Mouse (Mus musculus) intestine, embryonic 14.5 days (tissue): ENCODE measurements around the gene Kalrn. TPM values are rescaled to one million over a fixed set of nuclear protein-coding genes. Genes with fewer than 3 reads are reported as not detected.

Experiments used
- ATAC-seq: fragments of 200-750 bp; cut with Nextera tagmentation; replicated peaks from 2 replicates; pipeline ENCODE4 v1.8.0; 2017; ENCODE audit warnings: low read depth, moderate number of reproducible peaks, moderate TSS enrichment, moderate library complexity; ENCODE audit not compliant: low FRiP score, low TSS enrichment
- DNase-seq: peaks from one replicate; pipeline ENCODE4 v3.0.0-alpha.2; 2018; ENCODE audit warnings: low spot score
- H3K27ac ChIP-seq: fragments of 300-500 bp; sonication (generic); 2 replicates; pipeline ENCODE4 v1.5.1; 2014; ENCODE audit warnings: low read depth, mild to moderate bottlenecking, control low read depth
- H3K27me3 ChIP-seq: fragments of 300-500 bp; sonication (generic); replicated peaks from 2 replicates; pipeline ENCODE4 v1.6.1; 2014; ENCODE audit warnings: low read length, control low read depth; ENCODE audit not compliant: control insufficient read depth, insufficient read depth
- H3K36me3 ChIP-seq: fragments of 300-500 bp; sonication (generic); 2 replicates; pipeline ENCODE4 v1.6.1; 2014; ENCODE audit warnings: low read length, control low read depth; ENCODE audit not compliant: control insufficient read depth, insufficient read depth
- H3K4me1 ChIP-seq: fragments of 300-500 bp; sonication (generic); replicated peaks from 2 replicates; pipeline ENCODE4 v1.6.1; 2014; ENCODE audit warnings: low read length, control low read depth, mixed read lengths; ENCODE audit not compliant: control insufficient read depth, insufficient read depth
- H3K4me2 ChIP-seq: fragments of 300-500 bp; sonication (generic); 2 replicates; pipeline ENCODE4 v1.6.1; 2014; ENCODE audit warnings: low read length
- H3K4me3 ChIP-seq: fragments of 300-500 bp; sonication (generic); 2 replicates; pipeline ENCODE4 v1.5.1; 2014; ENCODE audit warnings: low read depth, low read length, control low read depth, mixed read lengths
- H3K9ac ChIP-seq: fragments of 300-500 bp; sonication (generic); 2 replicates; pipeline ENCODE4 v1.6.1; 2014; ENCODE audit warnings: mild to moderate bottlenecking, low read length
- H3K9me3 ChIP-seq: fragments of 300-500 bp; sonication (generic); 2 replicates; pipeline ENCODE4 v1.6.1; 2016; ENCODE audit warnings: low read length, control low read depth; ENCODE audit not compliant: control insufficient read depth
- WGBS: fragments of 180-500 bp; shearing (Covaris S2); extraction: QIAGEN DNeasy Blood & Tissue Kit; methylation state at CpG from one replicate; pipeline ENCODE4 v1.1.7; 2014; 5-methylcytosine and 5-hydroxymethylcytosine counted together
- polyA plus RNA-seq: library from polyadenylated mRNA; unstranded; fragments of >200 nt; fragmentation: Nextera tagmentation; extraction: Ambion mirVana; gene quantifications from 2 replicates; pipeline ENCODE4 v1.2.1, GENCODE M21; 2014

The Kalrn gene
- polyA plus RNA-seq, 1 experiment from 2014 or later: 20.1 TPM

DNA sequence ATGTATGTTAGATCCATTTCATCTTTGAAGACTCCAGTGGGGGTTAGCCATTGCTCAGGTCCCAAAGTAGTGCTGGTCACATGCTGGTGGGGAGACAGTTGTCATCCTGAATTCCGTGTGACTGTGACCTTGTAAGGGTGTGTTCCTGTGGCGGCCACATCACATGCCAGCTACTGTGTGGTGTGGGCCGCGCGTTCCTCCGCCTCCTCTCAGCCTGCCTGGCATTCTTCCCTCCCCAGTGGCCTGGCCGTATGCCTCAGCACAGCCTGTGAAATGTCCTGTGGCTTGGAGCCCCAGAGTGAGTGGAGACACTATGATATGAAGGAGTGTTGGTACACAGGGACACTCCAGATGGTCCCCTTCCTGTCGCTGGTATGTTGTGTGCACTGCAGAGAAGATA lies 635.8 kb downstream of the Kalrn start:
- H3K4me2 ChIP-seq: no peak overlapping the region
- no peak overlapping the region for H3K4me3 ChIP-seq
- H3K9me3 ChIP-seq: no peaks in the 10 kb centered on the region
- no peaks in the 10 kb centered on the region for H3K36me3 ChIP-seq
- H3K27me3 ChIP-seq: no peaks in the 10 kb centered on the region
- H3K9ac ChIP-seq: no peak overlapping the region
- ATAC-seq (no peak), DNase-seq (no peak)
- H3K27ac ChIP-seq: no peak overlapping the region
- 78% methylated on average over 8 of the region's 8 CpGs for WGBS
- H3K4me1 ChIP-seq: peaks cover 52% of the 10 kb centered on the region

DNA sequence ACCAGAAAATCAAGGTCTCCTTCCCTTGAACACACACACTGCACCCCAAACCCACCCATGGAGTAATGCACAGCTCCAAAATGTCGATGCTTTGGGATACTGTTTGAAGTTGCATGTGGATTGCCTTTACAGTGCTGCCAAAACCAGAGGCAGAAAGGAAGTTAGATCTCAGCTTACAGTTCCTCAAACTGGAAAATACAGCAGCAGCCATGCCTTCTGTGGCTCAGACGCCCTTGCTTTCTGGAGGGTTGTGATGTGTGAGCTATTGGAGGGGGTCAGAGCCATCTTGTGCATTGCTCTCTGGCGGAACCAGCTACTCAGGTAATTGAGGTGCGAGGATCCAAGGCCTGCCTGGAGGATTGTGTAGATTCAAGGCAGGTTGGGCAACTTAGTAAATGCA lies 636.4 kb downstream of the Kalrn start:
- DNase-seq (no peak), ATAC-seq (no peak)
- Histone ChIP-seq H3K9me3 (no peaks in the 10 kb centered on the region), H3K4me1 (peaks cover 45% of the 10 kb centered on the region), H3K9ac (no peak overlapping the region), H3K27ac (no peak overlapping the region), H3K27me3 (no peaks in the 10 kb centered on the region), H3K4me3 (no peak overlapping the region), H3K4me2 (no peak overlapping the region), H3K36me3 (no peaks in the 10 kb centered on the region)
- WGBS: 90% methylated on average over 4 of the region's 4 CpGs

DNA sequence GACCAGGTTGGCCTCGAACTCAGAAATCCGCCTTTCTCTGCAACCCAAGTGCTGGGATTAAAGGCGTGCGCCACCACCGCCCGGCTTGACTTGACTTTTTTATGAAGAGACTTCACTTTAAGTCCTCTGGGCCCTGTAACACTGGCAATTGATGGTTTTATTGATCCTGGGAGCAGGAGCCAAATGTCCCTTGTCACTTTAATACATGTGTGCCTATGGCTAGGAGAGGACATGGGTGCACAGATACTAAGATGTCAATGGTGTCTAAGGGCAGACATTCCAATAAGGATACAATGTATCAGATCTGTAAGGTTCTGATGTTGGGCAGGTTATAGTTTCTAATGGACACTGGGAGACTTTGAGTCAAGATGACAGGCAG lies 637.9 kb downstream of the Kalrn start:
- H3K9ac ChIP-seq: no peak overlapping the region
- no peak overlapping the region for H3K4me2 ChIP-seq
- no peak for ATAC-seq
- H3K9me3 ChIP-seq: no peaks in the 10 kb centered on the region
- peaks cover 31% of the 10 kb centered on the region for H3K4me1 ChIP-seq
- H3K4me3 ChIP-seq: no peak overlapping the region
- H3K36me3 ChIP-seq: no peaks in the 10 kb centered on the region
- DNase-seq: no peak
- H3K27me3 ChIP-seq: no peaks in the 10 kb centered on the region
- no peak overlapping the region for H3K27ac ChIP-seq
- WGBS: 93% methylated on average over 6 of the region's 6 CpGs

DNA sequence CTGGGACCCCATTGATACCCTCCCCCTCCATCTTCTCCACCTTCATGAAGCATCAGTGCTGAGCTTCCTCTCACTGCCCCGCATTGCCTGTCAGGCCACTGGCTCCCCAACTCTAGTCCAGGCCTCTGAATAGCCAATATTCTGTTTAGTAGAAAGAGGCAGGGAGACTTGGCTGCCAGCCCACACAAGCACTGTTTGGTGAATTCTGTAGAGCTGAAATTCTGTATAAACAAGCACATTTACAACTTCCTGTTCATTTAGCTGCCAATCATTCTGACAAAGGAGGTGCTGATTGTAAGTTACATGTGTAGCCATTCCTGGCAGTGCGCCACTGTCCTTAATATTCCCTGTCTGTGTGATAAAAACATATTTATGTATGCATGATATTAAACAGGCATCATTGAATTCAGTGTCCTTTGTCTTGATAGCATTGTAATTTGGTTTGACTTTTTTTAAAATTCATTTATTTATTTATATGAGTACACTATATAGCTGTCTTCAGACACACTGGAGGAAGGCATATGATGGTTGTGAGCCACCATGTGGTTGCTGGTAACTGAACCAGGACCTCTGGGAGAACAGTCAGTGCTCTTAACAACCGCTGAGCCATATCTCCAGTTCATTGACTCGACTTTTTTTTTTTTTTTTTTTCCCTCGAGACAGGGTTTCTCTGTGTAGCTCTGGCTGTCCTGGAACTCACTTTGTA lies 638.5 kb downstream of the Kalrn start:
- H3K4me3 ChIP-seq: no peak overlapping the region
- no peak overlapping the region for H3K4me2 ChIP-seq
- WGBS: 52% methylated on average over 5 of the region's 5 CpGs
- H3K36me3 ChIP-seq: no peaks in the 10 kb centered on the region
- H3K4me1 ChIP-seq: peaks cover 26% of the 10 kb centered on the region
- peak overlapping the region; percentile 72 for H3K27ac ChIP-seq
- DNase-seq (no peak), ATAC-seq (no peak)
- H3K9ac ChIP-seq: no peak overlapping the region
- H3K9me3 ChIP-seq: no peaks in the 10 kb centered on the region
- H3K27me3 ChIP-seq: no peaks in the 10 kb centered on the region

DNA sequence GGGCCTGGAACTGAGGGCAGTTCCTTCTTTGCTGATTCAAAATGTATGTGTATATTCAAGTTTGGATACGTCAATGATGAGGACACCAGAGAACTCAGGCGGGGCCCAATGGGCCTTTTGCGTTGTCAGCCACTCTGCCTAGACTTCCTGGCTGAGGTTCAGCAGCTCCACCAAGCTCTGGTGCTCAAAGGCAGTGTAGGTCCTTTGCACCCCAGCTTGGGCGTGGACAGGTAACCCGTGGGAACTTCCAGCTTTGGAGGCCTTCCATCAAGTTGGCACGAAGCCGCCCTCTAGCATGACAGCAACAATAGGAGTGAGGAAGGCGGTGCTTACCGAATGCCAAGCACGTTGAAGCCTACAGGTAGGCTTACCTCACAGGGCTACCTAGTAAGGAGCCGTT lies 639.9 kb downstream of the Kalrn start:
- H3K9ac ChIP-seq: no peak overlapping the region
- WGBS: 91% methylated on average over 11 of the region's 11 CpGs
- H3K9me3 ChIP-seq: no peaks in the 10 kb centered on the region
- no peak overlapping the region for H3K27ac ChIP-seq
- H3K4me2 ChIP-seq: no peak overlapping the region
- H3K4me3 ChIP-seq: no peak overlapping the region
- no peaks in the 10 kb centered on the region for H3K27me3 ChIP-seq
- DNase-seq (no peak), ATAC-seq (no peak)
- H3K36me3 ChIP-seq: no peaks in the 10 kb centered on the region
- H3K4me1 ChIP-seq: peaks cover 22% of the 10 kb centered on the region

DNA sequence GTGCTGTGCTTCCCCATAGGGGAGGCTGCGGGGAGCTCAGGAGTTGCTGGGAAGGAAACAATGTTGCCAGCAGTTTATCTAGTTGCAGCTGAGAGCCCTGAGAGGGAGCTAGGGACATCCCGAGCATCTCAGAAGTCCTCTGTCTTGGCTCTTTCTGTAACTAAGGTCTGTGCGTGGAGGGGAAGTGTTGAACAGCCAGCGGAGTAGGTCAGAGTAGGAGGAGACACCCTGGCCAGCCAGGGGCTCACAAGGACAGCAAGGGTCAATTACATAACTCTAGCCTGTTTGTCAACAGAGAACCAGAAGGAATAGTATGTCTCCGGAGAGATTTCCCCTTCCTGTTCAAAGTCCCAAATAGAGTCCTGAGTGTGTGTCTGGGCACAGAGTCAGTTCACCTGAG lies 641.2 kb downstream of the Kalrn start:
- Histone ChIP-seq H3K4me1 (peaks cover 25% of the 10 kb centered on the region), H3K4me2 (no peak overlapping the region), H3K27ac (no peak overlapping the region), H3K9ac (no peak overlapping the region), H3K36me3 (no peaks in the 10 kb centered on the region), H3K27me3 (no peaks in the 10 kb centered on the region), H3K9me3 (no peaks in the 10 kb centered on the region), H3K4me3 (no peak overlapping the region)
- ATAC-seq: no peak
- no peak for DNase-seq
- 59% methylated on average over 5 of the region's 5 CpGs for WGBS

DNA sequence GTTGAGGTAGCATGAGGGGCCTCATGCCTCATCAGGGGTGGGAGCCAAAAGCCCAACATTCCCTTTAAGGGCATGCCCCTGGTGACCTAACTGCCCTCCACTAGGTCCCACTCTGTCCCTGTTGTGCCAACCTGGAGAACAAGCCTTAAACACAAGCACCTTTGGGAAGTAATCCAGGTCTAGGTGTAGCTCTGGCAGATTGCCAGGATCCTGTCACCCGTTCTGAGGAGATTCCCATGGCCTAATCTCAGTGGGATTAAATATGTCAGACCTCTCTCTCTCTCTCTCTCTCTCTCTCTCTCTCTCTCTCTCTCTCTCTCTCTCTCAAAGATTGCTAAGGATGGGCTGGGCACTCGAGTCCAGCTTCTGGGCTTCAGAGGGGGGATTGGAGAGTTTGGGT lies 641.6 kb downstream of the Kalrn start:
- Histone ChIP-seq H3K4me1 (peaks cover 25% of the 10 kb centered on the region), H3K4me2 (no peak overlapping the region), H3K36me3 (no peaks in the 10 kb centered on the region), H3K9ac (no peak overlapping the region), H3K27me3 (no peaks in the 10 kb centered on the region), H3K27ac (no peak overlapping the region), H3K4me3 (no peak overlapping the region), H3K9me3 (no peaks in the 10 kb centered on the region)
- 53% methylated on average over 2 of the region's 2 CpGs for WGBS
- no peak for DNase-seq
- ATAC-seq: no peak

DNA sequence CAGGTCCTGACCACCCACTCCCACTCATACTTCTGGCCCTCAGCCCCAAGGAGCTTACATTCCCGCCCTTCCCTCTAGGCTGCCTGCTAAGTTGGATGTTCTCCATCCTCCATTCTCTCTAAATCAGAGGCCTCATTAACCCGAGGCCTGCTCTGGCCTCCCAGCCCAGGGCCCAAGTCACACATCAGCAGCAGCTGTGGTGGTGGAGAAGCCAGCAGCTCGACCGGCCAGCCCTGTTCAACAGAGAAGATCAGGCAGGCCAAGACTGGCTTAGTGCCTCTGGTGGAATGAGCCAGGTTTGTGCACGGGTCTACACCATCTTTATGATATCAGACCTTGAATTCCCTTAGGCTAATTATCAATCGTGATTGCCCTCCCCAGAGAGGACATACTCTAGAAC lies 642.5 kb downstream of the Kalrn start:
- Histone ChIP-seq H3K9ac (no peak overlapping the region), H3K4me3 (no peak overlapping the region), H3K36me3 (no peaks in the 10 kb centered on the region), H3K9me3 (no peaks in the 10 kb centered on the region), H3K27ac (no peak overlapping the region), H3K27me3 (no peaks in the 10 kb centered on the region), H3K4me2 (no peak overlapping the region), H3K4me1 (peaks cover 25% of the 10 kb centered on the region)
- ATAC-seq (no peak), DNase-seq (no peak)
- WGBS: 93% methylated on average over 6 of the region's 6 CpGs

DNA sequence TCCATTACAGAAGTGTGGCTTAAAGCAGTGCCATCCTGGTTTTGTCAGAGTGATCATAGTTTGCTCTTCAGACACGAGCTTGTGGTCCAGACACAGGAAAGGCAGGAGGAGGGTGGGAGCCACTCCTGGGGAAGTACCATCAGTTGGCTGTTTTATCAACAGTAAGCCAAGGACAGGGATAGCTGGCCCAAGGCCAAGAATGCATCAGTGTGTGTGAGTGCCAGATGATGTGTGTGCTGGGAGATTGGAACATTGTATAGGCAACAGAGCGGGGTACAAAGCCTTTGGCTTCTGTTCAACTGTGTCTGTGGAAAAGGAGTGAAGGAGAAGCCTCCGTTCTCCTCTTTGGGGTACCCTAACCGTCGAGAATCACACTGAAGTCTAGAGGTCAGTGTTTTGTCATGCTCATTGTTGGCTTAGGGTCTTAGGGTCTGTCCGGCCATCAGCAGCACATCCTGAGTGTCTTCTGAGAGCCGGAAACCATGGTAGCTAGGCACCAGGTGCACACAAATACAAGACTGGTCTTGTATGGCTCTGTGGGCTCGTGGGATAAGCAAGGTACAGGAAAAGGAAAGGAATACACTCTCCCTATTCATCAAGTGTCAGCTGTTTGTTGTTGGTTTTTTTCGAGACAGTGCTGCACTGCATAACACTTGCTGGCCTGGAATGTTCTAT lies 644.4 kb downstream of the Kalrn start:
- H3K4me1 ChIP-seq: peaks cover 13% of the 10 kb centered on the region
- no peak for ATAC-seq
- H3K27me3 ChIP-seq: no peaks in the 10 kb centered on the region
- H3K9ac ChIP-seq: no peak overlapping the region
- no peak overlapping the region for H3K4me3 ChIP-seq
- H3K27ac ChIP-seq: no peak overlapping the region
- no peaks in the 10 kb centered on the region for H3K9me3 ChIP-seq
- 49% methylated on average over 9 of the region's 9 CpGs for WGBS
- no peak overlapping the region for H3K4me2 ChIP-seq
- no peak for DNase-seq
- H3K36me3 ChIP-seq: no peaks in the 10 kb centered on the region
